Mouse (Mus musculus): ENCODE results near the gene Myo1d.

Myo1d gene

DNA sequence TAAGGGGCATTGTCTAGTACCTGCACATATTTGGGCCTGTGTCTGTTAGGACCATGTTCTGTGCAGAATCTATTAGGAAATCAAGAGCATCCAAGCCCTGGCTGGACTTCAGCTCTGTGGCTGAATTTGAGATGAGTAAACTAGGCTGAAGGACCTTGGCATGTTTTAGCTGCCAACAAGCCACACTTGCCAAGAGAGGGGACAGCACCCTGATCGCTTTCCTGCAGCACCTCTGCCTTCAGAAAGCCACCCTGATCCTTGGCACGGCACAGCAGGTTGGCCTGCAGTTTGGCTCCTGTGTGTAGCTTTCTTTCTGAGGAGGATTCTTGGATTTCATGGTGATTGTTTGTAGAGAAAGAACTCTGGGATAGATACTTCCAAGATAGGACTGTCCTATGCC, 1.7 kb upstream of the Myo1d start:
- no peak for DNase-seq (ENCODE audit: low spot score in 2 of 2)

DNA sequence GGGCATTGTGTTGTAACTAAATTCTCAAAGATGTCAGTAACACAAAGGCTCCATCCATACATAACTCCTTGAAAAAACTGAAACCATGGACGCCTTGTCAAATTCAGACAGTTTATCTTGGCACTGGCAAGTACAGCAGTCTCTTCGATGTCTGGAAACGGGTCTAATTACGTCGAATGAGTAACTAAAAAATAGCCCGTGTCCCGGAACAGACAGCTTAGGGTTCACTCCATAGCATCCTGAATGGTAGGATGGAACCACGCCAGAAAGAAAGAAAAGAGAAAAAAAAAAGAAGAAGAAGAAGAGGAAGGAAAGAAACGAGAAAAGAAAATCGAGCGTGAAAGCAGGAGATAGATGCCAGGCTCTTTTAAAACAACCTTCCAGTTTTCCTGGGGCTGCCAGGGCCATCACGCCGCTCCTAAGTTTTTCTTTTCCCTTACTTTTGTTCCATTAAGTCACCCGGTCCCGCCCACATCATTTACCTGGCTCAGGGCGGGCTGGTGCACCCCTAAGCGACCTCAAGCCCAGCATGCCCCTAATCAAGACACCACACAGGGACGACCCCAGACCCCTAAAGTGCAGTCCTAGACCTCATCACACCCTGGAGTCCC, 804 bp downstream of the Myo1d start:
- no peak for DNase-seq (ENCODE audit: low spot score in 2 of 2)

GRCm38 (mm10) chr11:80778157-80778556, 1.7 kb downstream of the Myo1d start:
- no peak for DNase-seq (ENCODE audit: low spot score in 2 of 2)

GRCm38 (mm10) chr11:80777708-80778107, 2.1 kb downstream of the Myo1d start:
- DNase-seq (ENCODE audit: low spot score in 2 of 2), result no peak

DNA sequence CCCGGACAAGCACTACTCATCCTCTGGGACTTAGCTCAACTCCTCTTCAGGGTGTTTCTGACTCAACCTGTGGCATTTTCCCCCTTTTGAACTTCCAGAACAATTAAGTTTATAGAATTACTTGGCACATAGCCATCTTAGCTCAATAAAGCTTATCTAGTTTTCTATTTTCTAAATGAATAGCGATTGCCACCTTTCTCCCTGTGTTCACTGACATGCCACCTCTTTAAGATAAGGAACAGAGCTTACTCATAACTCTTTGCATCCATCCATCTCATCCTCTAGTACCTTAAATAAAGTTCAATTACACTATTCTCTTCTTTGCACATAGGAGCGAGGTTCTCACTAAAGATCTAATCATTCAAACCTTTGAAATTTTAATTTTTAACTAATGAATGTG, 4.3 kb downstream of the Myo1d start:
- no peak for DNase-seq (ENCODE audit: low spot score in 2 of 2)

DNA sequence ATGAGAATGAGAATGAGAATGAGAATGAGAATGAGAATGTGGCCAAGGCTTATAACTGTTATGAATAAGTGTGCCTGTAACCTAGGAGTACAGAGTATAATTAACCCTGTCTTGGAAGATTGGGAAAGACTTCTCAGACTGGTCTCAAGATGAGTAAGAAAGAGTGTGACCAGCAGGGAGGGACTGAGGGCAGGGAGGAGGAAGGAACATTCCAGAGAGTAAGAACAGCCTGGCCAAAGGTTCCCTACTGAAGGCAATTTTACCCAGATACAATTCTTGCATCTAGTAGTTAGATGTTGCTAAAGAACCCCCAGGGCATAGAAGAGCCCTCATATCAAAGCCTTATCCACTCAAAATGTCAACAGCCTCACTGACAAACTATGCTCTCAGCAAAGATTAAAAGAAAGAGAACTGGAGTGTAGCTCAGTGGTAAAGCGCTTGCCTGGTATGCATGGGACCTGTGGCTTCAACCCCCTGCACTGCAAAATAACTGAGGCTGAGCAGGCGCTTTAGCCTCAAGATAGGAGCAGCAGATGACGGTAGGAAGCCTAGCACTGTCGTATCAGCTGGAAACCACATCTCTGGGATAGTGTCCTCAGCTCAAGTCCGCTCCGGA, 7.1 kb downstream of the Myo1d start:
- DNase-seq (ENCODE audit: low spot score in 2 of 2), result no peak

DNA sequence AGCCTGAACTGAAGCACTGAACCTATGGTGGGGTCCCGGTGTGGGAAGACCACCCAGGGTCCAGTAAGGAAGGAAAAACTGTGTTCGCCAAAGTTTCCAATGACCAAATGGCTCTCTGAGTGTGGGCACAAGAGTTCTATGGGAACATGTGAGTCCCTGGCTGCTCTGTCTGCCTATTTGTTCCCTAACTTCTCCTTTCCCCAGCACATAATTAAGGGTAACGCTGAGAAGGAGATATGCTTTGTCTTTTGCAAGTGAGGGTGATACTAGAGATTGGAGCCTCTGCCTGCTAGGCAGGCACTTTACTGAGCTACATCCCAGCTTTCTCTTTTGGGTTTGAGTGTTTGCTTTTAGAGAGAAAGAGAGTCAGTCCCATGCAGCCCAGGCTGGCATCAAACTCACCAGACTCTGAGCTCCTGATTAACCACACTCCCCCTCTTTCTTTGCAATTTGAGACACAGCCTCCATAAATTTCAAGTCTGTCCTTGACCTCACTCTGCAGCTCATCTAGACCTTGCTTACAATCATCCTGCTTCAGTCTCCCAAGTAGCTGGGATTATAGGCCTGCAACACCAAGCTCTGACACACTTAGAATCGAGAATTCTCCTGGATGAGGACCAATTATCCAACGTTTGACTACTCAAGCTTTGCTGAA, 8.1 kb downstream of the Myo1d start:
- DNase-seq (ENCODE audit: low spot score in 2 of 2), result no peak

DNA sequence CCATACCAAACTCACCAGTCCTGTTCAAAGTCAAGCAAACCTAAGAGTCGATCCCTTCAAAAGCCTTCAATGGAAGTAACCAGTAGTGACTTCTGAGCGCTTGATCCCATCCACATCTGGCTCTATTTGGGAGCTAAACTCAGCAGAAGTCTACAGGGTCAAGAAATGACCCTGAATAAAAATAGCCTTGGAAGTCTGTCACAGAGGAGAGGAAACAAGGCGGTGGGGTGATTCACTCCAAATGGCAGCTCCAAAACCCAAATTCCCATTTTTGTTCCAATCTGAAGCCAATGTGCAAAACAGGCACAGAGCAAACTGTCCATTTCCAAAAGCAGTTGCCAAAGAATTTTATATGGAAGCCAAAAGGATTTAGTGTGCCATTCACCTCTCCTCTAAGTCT, 8.6 kb downstream of the Myo1d start:
- DNase-seq (ENCODE audit: low spot score in 2 of 2), result no peak

GRCm38 (mm10) chr11:80767320-80767617, 12.6 kb downstream of the Myo1d start:
- no peak for DNase-seq (ENCODE audit: low spot score in 2 of 2)

DNA sequence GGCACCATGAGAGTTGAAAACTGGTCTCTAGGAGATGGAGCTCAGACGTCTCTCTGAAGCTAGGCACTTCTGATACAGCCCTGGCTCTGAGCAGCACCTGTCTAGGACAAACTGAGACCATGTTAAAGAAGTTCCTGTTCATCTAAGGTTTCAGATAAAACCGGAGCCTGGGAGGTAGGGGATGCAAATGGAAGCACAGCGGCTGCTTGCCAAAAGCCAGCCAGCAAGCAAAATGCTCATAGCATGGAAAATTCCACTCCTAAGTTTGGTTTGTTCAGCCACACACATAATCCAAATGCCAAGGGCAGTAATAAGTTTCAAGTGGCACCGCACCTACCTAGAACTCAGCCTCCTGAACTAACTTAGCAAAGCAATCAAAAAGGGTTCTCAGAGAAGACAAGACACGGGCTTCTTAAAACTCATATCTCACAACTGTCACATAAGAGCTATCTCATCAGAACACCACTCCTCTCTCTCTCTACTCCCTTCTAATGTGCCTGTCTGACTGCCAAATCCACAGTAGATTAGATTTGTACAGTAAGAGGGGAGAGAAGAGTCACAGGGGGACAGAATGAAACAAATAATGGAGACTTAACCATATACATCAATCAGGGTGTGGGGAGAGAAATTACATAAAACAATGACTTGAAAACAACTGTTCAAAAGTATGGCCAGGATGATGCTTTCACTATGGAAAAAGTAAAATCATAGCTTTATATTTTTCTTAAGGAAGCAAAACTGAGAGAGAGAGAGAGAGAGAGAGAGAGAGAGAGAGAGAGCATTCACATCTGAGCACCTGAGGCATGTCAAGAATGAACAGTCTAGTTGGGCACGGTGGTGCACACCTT, 13.1 kb downstream of the Myo1d start:
- no peak for DNase-seq (ENCODE audit: low spot score in 2 of 2)

- no peak for DNase-seq (ENCODE audit: low spot score in 2 of 2)
Observed at GRCm38 (mm10) chr11:80766068-80766467, 13.8 kb downstream of the Myo1d start.

GRCm38 (mm10) chr11:80762066-80762465, 17.8 kb downstream of the Myo1d start:
- no peak for DNase-seq (ENCODE audit: low spot score in 2 of 2)

DNA sequence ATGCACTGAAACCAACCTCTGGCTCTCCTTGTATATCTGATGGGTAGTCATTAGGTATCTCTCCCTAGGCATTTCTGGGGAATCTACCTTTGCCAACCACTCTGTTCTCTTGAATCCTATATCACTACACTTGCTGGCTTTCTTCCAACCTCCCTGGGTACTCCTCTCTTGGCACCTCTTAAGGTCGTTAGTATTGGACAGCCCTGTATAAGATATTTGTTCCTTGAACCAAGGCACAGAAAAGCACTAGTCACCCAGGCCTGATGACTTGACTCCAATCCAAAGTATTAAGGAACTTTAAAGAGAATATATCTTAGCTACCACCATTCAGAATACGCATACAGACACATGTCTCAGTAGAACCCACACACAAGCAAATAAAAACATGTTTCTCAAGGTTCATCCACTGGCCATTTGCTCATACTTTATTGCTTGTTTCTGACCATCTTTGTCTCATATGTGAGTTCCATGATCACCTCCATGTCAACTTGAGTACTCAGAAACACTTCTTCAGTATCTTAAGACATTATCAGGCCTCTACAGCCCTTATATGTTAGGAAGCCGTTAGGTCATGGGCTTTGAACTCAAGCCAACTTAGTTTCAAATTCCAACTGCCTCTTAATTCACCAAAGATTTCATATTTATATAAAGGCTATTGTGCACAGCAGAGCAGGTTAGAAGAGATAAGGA, 18.4 kb downstream of the Myo1d start:
- no peak for DNase-seq (ENCODE audit: low spot score in 2 of 2)

- no peak for DNase-seq (ENCODE audit: low spot score in 2 of 2)
Observed at GRCm38 (mm10) chr11:80759023-80759422, 20.8 kb downstream of the Myo1d start.

- no peak for DNase-seq (ENCODE audit: low spot score in 2 of 2)
Observed at GRCm38 (mm10) chr11:80754201-80754600, 25.6 kb downstream of the Myo1d start.

- no peak for DNase-seq (ENCODE audit: low spot score in 2 of 2)
Observed at GRCm38 (mm10) chr11:80751168-80751567, 28.7 kb downstream of the Myo1d start.

GRCm38 (mm10) chr11:80749187-80749586, 30.6 kb downstream of the Myo1d start:
- DNase-seq (ENCODE audit: low spot score in 2 of 2), result no peak

DNA sequence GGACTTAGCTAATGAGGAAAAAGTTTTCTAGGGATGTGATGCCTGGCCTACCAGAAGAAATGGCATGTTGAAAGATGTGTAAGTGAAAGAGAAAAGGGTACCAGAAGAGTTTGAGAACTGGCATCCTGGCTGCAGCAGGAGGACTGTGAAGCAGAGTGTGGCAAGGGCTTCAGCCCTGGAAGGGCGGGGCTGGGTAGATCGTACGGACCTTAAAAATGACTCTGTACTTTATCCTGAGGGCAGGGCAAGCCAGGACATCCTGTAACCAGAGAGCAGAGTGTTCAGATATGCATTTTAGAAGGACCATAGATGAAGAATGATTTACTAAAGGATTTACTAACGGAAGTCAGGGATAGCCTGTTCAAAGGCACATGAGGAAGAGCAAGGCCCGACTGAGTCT, 34.4 kb downstream of the Myo1d start:
- DNase-seq (ENCODE audit: low spot score in 2 of 2), result no peak

- DNase-seq (ENCODE audit: low spot score in 2 of 2), result no peak
Observed at GRCm38 (mm10) chr11:80743823-80744410, 35.9 kb downstream of the Myo1d start.

DNA sequence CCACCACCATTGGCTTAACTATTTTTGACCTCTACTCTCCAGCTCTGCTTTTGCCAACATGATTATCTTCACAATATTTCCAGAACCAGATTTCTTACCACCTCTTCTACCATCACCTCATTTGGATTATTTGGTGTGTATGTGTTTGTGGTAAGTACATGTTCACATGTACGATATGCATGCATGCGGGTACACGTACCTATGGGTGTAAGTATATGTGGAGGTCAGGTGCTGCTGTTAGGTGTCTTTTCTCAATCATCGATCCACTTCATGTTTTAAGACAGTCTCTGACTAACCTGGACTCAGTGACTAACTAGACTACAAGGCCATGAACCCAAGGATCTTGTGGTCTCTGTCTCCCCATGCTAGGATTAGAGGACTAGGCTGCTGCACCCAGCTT, 37.4 kb downstream of the Myo1d start:
- DNase-seq (ENCODE audit: low spot score in 2 of 2), result no peak

DNA sequence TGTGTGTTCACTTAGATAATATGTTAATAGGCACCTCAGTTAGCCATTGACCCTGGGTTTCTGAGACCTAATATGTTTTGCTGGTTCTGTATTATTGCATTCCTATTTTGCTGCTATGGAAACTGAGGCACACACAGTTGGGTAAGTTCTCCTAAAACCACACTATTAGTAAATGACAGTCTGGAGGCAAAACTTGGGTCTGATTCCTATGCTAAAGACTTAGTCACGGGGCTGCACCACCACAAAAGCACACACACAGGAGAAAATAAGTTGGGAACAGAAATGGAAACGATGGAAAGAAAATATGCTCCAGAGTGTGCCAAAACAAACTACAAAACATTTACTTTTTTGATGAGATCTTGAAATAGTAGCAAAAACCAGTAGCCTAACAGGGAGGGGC, 45.1 kb downstream of the Myo1d start:
- DNase-seq (ENCODE audit: low spot score in 2 of 2), result no peak

- DNase-seq (ENCODE audit: low spot score in 2 of 2), result no peak
Observed at GRCm38 (mm10) chr11:80724701-80725100, 55.1 kb downstream of the Myo1d start.
